ENCODE assay signal across 8 mouse cellular contexts in genomic region chr8:22185431-22186397, GRCm38 (mm10). TPM values are rescaled to one million over a fixed set of nuclear protein-coding genes. Genes with fewer than 3 reads are reported as not detected.
DNase-seq lines count a peak whose midpoint lies in the region; ATAC-seq and TF ChIP-seq lines count a peak whose summit lies in the region.

Gene Ckap2 (minus strand): TSS chr8:22185819.

- peak; percentile 93 for DNase-seq in MEL (ENCODE audit: low read depth, low spot score)
- DNase-seq in cerebellum, adult 2 months: peak; percentile 84 to 86
- DNase-seq in forebrain, postnatal 0 days: peak; percentile 93
- peak; percentile 94 for DNase-seq in heart, postnatal 4 days
- peak; percentile 61 to 73 for DNase-seq in layer of hippocampus, adult 8-10 months (ENCODE audit: low spot score in 2 of 2)
- peak; percentile 81 for DNase-seq in ovary, adult 18-20 months (ENCODE audit: low spot score)
- DNase-seq in thymus, postnatal 0 days (ENCODE audit: low spot score): peak; percentile 87

- ATAC-seq in forebrain, postnatal 0 days: peak; percentile 99
- peak; percentile 96 for ATAC-seq in lung, embryonic 15.5 days (ENCODE audit: borderline replicate concordance, extremely low read depth, low FRiP score, low TSS enrichment)

- no peaks in the 10 kb centered on the region for H3K27me3 ChIP-seq in MEL (ENCODE audit: control insufficient read depth in 1 of 2, insufficient read depth in 2 of 2, low read length in 2 of 2)
- no peaks in the 10 kb centered on the region for H3K27me3 ChIP-seq in cerebellum, adult 2 months (ENCODE audit: control insufficient read depth, insufficient read depth, low read length)
- no peaks in the 10 kb centered on the region for H3K27me3 ChIP-seq in forebrain, postnatal 0 days (ENCODE audit: insufficient read depth, low read length)
- H3K27me3 ChIP-seq in lung, embryonic 15.5 days: no peaks in the 10 kb centered on the region

- H3K36me3 ChIP-seq in MEL (ENCODE audit: control insufficient read depth in 1 of 2, insufficient read depth in 2 of 2, low read length in 2 of 2): peaks cover 0 to 10% of the 10 kb centered on the region in 2 experiments; a peak in 3 of 4 replicates
- H3K36me3 ChIP-seq in forebrain, postnatal 0 days (ENCODE audit: insufficient read depth): no peaks in the 10 kb centered on the region
- no peaks in the 10 kb centered on the region for H3K36me3 ChIP-seq in lung, embryonic 15.5 days

- peak within 1 kb of the TSS; percentile 99 for H3K9ac ChIP-seq in MEL (ENCODE audit: control insufficient read depth, low read depth, low read length, poor library complexity, severe bottlenecking)
- H3K9ac ChIP-seq in forebrain, postnatal 0 days: peak within 1 kb of the TSS; percentile 61
- peak within 1 kb of the TSS; percentile 75 for H3K9ac ChIP-seq in lung, embryonic 15.5 days

- peaks cover 21% of the 10 kb centered on the region for H3K79me2 ChIP-seq in MEL (ENCODE audit: control insufficient read depth, insufficient read depth, low read length, poor library complexity)

- TF ChIP-seq RAD21 in MEL (IDR thresholded peaks at IDR 0.05; ENCODE audit: low read depth, low read length): no peak

- peak within 1 kb of the TSS; percentile 69 for H3K4me2 ChIP-seq in forebrain, postnatal 0 days (ENCODE audit: low read depth)
- H3K4me2 ChIP-seq in lung, embryonic 15.5 days: peak within 1 kb of the TSS; percentile 85

- peak; percentile 87 to 88 for TF ChIP-seq POLR2A in MEL (IDR thresholded peaks at IDR 0.05; ENCODE audit: control insufficient read depth in 1 of 2, insufficient read depth in 1 of 2, low read depth in 1 of 2, low read length in 2 of 2, poor library complexity in 1 of 2)
- TF ChIP-seq POLR2A in cerebellum, adult 2 months (IDR thresholded peaks at IDR 0.05; ENCODE audit: borderline replicate concordance, insufficient read depth, low read length): no peak

- 2% methylated on average over 63 of the region's 63 CpGs for WGBS in cerebellum, adult 2 months
- whole genome bisulfite sequencing in forebrain, postnatal 0 days: 4% methylated on average over 63 of the region's 63 CpGs
- WGBS in lung, embryonic 15.5 days: 2% methylated on average over 63 of the region's 63 CpGs

- H3K4me1 ChIP-seq in MEL (ENCODE audit: control insufficient read depth in 1 of 2, insufficient read depth in 2 of 2, low read length in 2 of 2): peaks cover 3 to 4% of the 10 kb centered on the region in 2 experiments; a peak in 3 of 4 replicates
- H3K4me1 ChIP-seq in cerebellum, adult 2 months (ENCODE audit: control insufficient read depth, insufficient read depth, low read length): no peaks in the 10 kb centered on the region
- no peaks in the 10 kb centered on the region for H3K4me1 ChIP-seq in forebrain, postnatal 0 days (ENCODE audit: insufficient read depth)
- peaks cover 22% of the 10 kb centered on the region for H3K4me1 ChIP-seq in lung, embryonic 15.5 days

- TF ChIP-seq CTCF in MEL (IDR thresholded peaks at IDR 0.05 in 2 of 3, conservative IDR thresholded peaks at IDR 0.05 in 1 of 3; ENCODE audit: control insufficient read depth in 1 of 3, insufficient read depth in 1 of 3, low read depth in 2 of 3, low read length in 3 of 3, poor library complexity in 1 of 3, severe bottlenecking in 1 of 3): no peak
- TF ChIP-seq CTCF in cerebellum, adult 2 months (IDR thresholded peaks at IDR 0.05; ENCODE audit: borderline replicate concordance, insufficient read depth, low read depth, low read length): no peak
- no peak for TF ChIP-seq CTCF in forebrain, postnatal 0 days (IDR thresholded peaks at IDR 0.05; ENCODE audit: low read depth)

- H3K4me3 ChIP-seq in MEL (ENCODE audit: control insufficient read depth in 1 of 2, insufficient read depth in 1 of 2, low read depth in 2 of 2, low read length in 2 of 2): peak within 1 kb of the TSS; percentile 66 to 97
- H3K4me3 ChIP-seq in cerebellum, adult 2 months (replicated peaks; ENCODE audit: insufficient read depth, low read depth, low read length): peak within 1 kb of the TSS; percentile 96
- peak within 1 kb of the TSS; percentile 81 for H3K4me3 ChIP-seq in forebrain, postnatal 0 days (ENCODE audit: low read depth, low read length)
- H3K4me3 ChIP-seq in lung, embryonic 15.5 days: peak within 1 kb of the TSS; percentile 94

- peak within 1 kb of the TSS; percentile 87 for H3K27ac ChIP-seq in MEL (ENCODE audit: control insufficient read depth, low read depth, low read length)
- no peak within 1 kb of the TSS for H3K27ac ChIP-seq in cerebellum, adult 2 months (ENCODE audit: insufficient read depth, low read length)
- H3K27ac ChIP-seq in forebrain, postnatal 0 days (ENCODE audit: low read depth, low read length): peak within 1 kb of the TSS; percentile 74
- H3K27ac ChIP-seq in lung, embryonic 15.5 days: peak within 1 kb of the TSS; percentile 95

- H3K9me3 ChIP-seq in MEL (replicated peaks; ENCODE audit: insufficient read depth, low read length): no peaks in the 10 kb centered on the region
- no peaks in the 10 kb centered on the region for H3K9me3 ChIP-seq in forebrain, postnatal 0 days (ENCODE audit: low read length)
- no peaks in the 10 kb centered on the region for H3K9me3 ChIP-seq in lung, embryonic 15.5 days

- no peak for TF ChIP-seq EP300 in MEL (IDR thresholded peaks at IDR 0.05; ENCODE audit: low read depth in 1 of 2, low read length in 2 of 2)

TF ChIP-seq in MEL, 35 proteins besides CTCF, POLR2A, EP300 and RAD21:
- peak; percentile 82 for TF ChIP-seq NRF1 (IDR thresholded peaks at IDR 0.05; ENCODE audit: insufficient read depth, low read depth, low read length, poor library complexity, severe bottlenecking)
- TF ChIP-seq GATA1 (IDR thresholded peaks at IDR 0.05; ENCODE audit: low read depth, low read length): no peak
- no peak for TF ChIP-seq MEF2A (IDR thresholded peaks at IDR 0.05; ENCODE audit: extremely low read depth, insufficient replicate concordance, low read depth, low read length, poor library complexity, severe bottlenecking)
- peak; percentile 53; the same call in 1 of the 2 replicates for TF ChIP-seq ELF1 (IDR thresholded peaks at IDR 0.05; ENCODE audit: low read depth, low read length)
- peak; percentile 72; the same call in 1 of the 2 replicates for TF ChIP-seq ZMIZ1 (IDR thresholded peaks at IDR 0.05; ENCODE audit: low read depth, low read length)
- TF ChIP-seq TCF12 (IDR thresholded peaks at IDR 0.05; ENCODE audit: low read depth, low read length): peak; percentile 40
- no peak for TF ChIP-seq MAFK (IDR thresholded peaks at IDR 0.05; ENCODE audit: borderline replicate concordance, low read depth, low read length)
- peak; percentile 61; the same call in 1 of the 2 replicates for TF ChIP-seq HCFC1 (IDR thresholded peaks at IDR 0.05; ENCODE audit: low read depth, low read length)
- TF ChIP-seq MAZ (IDR thresholded peaks at IDR 0.05; ENCODE audit: low read depth, low read length): peak; percentile 53; the same call in 1 of the 2 replicates
- TF ChIP-seq MAX (IDR thresholded peaks at IDR 0.05; ENCODE audit: low read length): peak; percentile 72
- peak; percentile 85 for TF ChIP-seq SIN3A (IDR thresholded peaks at IDR 0.05; ENCODE audit: low read length)
- TF ChIP-seq NELFE (IDR thresholded peaks at IDR 0.05; ENCODE audit: low read depth, low read length): peak; percentile 87
- TF ChIP-seq JUND (IDR thresholded peaks at IDR 0.05; ENCODE audit: low read depth, low read length): no peak
- peak; percentile 30; the same call in 1 of the 2 replicates for TF ChIP-seq TBP (IDR thresholded peaks at IDR 0.05; ENCODE audit: low read depth, low read length)
- TF ChIP-seq MYC (IDR thresholded peaks at IDR 0.05; ENCODE audit: low read depth, low read length): 0 out of 2 replicates have a peak, but pooled peaks have one; percentile 47
- no peak for TF ChIP-seq RCOR1 (IDR thresholded peaks at IDR 0.05; ENCODE audit: low read depth, low read length)
- TF ChIP-seq USF2 (IDR thresholded peaks at IDR 0.05; ENCODE audit: borderline replicate concordance in 1 of 2, insufficient read depth in 1 of 2, low read depth in 1 of 2, low read length in 2 of 2): no peak
- TF ChIP-seq POLR2AphosphoS2 (IDR thresholded peaks at IDR 0.05; ENCODE audit: low read length): peak; percentile 87
- no peak for TF ChIP-seq BHLHE40 (IDR thresholded peaks at IDR 0.05; ENCODE audit: borderline replicate concordance, low read depth, low read length)
- TF ChIP-seq ZNF384 (IDR thresholded peaks at IDR 0.05; ENCODE audit: low read depth, low read length): peak; percentile 77; the same call in 1 of the 2 replicates
- no peak for TF ChIP-seq TAL1 (IDR thresholded peaks at IDR 0.05; ENCODE audit: low read length)
- peak; percentile 72 for TF ChIP-seq MXI1 (IDR thresholded peaks at IDR 0.05; ENCODE audit: low read depth, low read length)

RNA-seq across cellular contexts. Expression of gene Ckap2, which starts in this region (rescaled TPM):
- 25.5 and 26.4 TPM in 2 replicates for total RNA-seq in MEL (2012; rRNA removed)
- 10 to 100 TPM in 1 of 2 experiments, not detected in 1; 33.6 TPM for polyA plus RNA-seq in MEL (2012; ENCODE audit: insufficient read depth in 1 of 2, insufficient read length in 2 of 2, low read depth in 1 of 2, low replicate concordance in 2 of 2, missing spikeins in 1 of 2)
- polyA plus RNA-seq in cerebellum, adult 2 months (2012; rRNA removed): 0.71 and 1.1 TPM in 2 replicates
- total RNA-seq in forebrain, postnatal 0 days (2014; rRNA removed): 7.5 and 8.8 TPM in 2 replicates
- 6.8 and 8.0 TPM in 2 replicates for polyA plus RNA-seq in forebrain, postnatal 0 days (2015; fragmentation: Nextera tagmentation; extraction: Ambion mirVana)
- total RNA-seq in heart, postnatal 4 days (2021): 10 to 100 TPM; 32.1 to 34.8 TPM
- total RNA-seq in layer of hippocampus, adult 8-10 months (2022): under 1 TPM; 0.39 to 0.91 (median 0.84) TPM
- polyA plus RNA-seq in lung, embryonic 15.5 days (2015; fragmentation: Nextera tagmentation; extraction: Ambion mirVana): 51.8 and 56.0 TPM in 2 replicates
- polyA plus RNA-seq in thymus, postnatal 0 days (2015; fragmentation: Nextera tagmentation; extraction: Ambion mirVana): 34.7 and 37.7 TPM in 2 replicates

Comparison
In these comparisons a context has a peak if more than half of its experiments do, and no peak if none do; other contexts are left out.
1. Peak in DNase-seq in layer of hippocampus, adult 8-10 months; RNA of the gene not detected or under 1 TPM.